Mouse (Mus musculus) layer of hippocampus, postnatal 10 days (tissue): ENCODE measurements around the gene Vkorc1. TPM values are rescaled to one million over a fixed set of nuclear protein-coding genes. Genes with fewer than 3 reads are reported as not detected.

Experiments
- DNase-seq, 2 experiments: peaks; one replicate each; pipeline ENCODE4 v3.0.0; 2021; ENCODE audit warnings: low spot score in 2 of 2
- total RNA-seq, 2 experiments: library from RNA; stranded (reverse); gene quantifications; 2 replicates each; pipeline ENCODE4 v1.2.3; 2021

Vkorc1 gene
- total RNA-seq, 2 experiments from 2014 or later: 25.0 to 26.3 TPM

DNA sequence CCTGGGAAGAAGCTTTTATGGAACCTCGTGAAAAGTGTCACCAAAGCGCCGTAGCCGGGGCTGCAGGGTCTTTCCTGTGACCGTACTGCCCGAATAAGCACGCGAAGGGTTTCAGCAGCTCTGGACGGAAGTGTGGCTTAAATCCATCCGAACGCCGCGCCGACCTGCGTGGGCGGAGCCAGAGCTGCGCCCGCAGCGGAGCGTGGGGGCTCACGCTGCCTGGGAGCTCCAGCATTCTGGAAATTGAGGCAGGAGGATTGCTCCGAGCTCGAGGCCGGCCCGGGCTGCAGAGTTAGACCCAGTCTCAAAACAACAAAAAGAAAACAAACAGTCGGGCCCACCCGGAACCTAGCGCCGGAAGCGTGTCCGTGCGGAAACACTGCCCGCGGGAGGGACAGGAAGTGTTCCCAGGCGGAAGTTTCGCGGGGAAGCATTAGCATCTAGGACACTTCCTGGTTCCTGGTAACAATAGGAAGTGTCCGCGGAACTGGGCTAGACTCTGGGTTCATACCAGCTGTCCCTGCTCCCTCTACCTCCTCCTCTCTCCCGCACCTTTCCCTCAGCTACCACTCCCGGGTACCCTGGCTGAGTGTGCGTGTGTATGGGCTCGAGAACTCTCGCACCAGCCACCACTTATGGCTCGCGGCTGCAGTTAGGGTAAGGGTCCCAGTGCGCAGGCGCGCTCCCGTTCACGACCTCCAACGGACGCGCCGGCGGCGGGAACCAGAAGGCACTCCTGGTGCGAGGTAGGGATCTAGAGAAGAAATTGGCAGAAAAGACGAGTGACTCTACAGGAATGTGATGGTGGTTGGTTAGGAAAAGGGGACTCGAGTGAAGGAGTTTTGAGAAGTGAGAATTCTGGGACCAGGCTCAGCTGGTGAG lies 18.7 kb downstream of the Vkorc1 start, which contains the start of gene Zfp668:
Zfp668 (minus strand) TSS at position 362 of the 882 bp plus-strand sequence.
- peak; percentile 91 to 93 for DNase-seq

DNA sequence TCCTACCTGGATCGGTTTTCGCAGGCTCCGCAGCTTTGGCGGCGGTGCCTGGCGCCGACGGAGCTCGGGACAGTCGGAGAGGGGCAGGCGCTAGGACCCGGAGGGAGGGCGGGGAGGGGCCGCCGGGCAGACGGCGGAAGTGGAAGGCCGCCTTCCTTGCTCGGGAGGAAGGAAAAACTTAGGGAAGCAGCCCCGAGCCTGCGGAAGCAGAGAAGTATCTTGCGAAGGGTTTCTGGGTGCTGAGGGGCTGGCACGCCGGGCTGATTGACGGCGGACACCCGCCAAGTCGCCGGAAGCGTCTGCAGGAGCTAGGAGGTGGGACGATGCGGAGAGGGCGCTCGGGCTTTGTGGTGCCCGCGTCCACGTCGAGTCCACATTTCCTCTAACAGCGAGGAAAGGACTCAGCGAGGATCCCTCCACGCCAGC lies 19.4 kb downstream of the Vkorc1 start, which contains the start of gene Zfp646:
Zfp646 (plus strand) TSS at position 181 of the 426 bp plus-strand sequence.
- peak in 1 of 2 experiments; percentile 79 for DNase-seq

DNA sequence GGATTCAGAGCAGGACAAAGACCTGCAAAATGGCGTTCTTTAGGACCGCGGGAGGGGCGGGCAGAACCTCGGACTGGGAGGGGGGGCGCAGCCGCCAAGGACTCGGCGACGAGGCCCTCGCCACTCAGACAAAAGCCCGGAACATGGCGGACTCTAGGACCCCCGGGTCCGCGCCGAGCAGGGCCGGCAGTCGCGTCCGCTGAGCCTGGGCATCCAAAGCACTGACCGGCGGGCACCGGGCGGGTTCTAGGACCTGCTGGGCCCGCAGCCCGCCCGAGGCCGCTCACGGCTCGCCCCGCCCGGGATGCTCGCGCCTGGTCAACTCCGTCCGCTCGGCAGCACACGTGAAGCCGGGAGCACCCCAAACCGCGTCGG lies 19.8 kb downstream of the Vkorc1 start:
- DNase-seq: peak; percentile 92 to 95

DNA sequence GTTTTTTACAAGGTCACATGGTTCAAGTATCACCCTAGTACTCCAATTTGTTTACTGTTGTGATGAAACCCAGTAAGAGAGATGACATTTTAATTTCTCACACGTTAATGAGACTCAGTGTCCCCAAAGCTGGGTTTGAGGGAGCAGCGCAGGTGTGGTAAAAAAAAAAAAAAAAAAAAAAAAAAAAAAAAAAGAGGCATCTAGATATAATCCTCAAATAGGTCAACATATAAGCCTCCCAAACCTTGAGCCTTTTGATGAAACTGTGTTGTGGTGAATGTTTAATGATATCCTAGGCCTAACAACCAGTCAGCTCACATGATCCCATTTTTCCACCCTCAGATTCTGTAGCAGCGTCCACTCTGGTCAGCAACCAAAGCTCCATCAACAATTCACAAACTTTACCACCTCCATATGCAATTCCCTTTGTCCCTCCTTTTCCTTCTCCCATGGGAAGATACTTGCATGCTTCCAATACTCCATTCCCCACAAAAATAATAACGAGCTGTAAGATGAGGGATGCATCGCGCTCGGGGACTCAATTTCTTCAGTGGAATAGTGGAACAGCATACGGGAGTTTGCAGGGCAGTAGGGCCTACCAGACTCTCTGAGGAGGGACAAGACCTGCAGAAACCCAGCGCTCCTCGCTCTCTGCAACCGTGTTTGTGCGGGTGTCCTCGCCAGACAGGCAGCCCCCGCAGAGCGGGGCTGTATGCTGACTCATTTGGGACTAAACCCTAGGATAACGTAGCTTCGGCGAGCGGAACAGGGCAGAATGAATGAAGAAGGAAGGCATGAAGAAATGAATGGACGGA lies 20.4 kb downstream of the Vkorc1 start:
- no peak for DNase-seq

DNA sequence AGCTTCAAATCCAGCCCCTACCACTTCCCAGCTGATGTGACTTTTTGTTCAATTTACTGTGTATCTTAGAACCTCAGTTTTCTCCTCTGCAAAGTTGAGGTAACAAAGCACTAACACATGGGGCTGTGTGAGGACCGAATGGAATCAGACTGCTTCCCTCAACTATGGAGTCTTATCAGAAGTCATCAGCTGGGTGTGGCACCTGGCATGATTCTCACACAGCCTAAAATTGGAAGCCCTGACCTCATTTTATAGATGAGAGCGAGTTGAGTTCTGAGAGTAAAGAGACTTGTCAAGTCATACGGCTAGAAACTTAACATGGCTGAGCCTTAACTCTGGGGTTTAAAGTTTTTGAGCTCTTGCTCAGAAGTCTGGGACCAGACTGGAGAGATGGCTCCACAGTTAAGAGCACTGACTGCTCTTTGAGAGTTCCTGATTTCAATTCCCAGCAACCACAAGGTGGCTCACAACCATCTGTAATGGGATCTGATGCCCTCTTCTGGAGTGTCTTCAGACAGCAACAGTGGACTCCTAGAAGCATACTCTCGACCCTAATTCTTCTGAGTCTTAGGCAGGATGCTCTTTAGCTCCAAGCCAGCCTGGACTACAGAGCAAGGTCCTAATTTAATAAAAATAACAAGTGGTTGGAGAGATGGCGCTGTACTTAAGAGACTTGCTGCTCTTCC lies 25.1 kb downstream of the Vkorc1 start:
- DNase-seq: no peak

DNA sequence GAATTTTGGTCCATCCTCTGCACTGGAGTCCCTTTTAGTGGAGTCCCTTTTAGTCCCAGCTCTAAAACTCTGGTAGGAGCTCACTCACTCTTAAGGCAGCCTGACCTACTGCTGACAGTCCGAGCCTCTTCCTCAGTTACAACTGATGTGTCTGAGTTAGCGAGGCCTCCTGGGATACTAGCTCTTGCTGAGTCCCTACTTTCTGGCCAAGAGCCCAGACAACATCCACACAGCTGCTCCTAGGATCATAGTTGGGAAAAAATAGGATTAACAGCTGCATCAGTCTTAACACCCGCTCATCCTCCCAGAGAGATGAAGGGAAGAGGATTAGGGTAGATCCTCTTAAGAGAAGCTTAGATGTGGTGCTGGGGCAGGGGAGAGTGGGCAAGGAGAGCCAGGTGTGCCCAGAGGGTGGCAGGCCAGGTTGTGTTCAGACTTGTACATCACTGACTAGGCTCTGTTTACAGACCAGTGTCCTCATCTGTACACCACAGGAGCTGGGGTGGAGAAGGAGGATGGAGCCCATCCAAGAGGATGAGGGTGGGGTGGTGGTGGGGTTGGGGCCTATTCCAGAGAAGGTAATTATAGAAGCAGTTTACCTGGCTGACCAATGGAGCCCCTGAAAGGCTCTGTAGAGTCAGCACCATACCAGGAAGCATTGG lies 26.1 kb downstream of the Vkorc1 start:
- DNase-seq: no peak

DNA sequence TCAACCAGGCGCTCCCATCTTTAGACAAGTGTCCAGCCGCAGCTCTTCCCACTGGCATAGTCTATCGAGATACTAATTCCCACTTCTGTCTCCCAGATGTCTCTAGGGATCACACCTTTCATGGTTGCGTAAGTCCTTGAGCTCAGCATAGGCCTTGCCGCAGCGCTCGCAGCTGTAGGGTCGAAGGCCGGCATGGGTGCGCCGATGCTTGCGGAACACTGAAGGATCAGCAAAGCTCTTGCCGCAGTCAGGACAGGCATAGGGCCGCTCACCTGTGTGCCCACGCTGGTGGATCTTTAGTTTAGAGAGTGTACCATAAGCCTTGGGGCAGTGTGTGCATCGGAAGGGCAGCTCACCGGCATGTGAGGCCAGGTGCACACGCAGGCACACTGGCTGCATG lies 27.8 kb downstream of the Vkorc1 start:
- no peak for DNase-seq

DNA sequence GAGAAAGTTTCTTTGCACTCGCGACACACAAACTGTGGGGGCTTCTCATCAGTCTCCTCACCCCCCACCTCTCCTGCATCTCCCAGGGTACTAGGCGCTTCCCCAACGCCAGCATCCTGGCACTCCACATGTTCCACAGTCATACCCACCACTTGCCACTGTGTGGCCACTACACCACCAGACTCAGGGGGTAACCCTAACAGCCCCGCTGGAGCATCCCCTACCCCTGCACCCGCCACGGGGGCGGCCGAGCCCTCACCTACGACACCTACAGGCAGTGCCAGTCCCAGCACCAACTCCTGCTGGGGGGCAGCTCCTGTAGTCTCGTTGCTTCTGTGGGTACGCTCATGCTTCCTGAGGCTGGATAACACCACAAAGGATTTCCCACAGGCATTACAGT lies 29.0 kb downstream of the Vkorc1 start:
- DNase-seq: no peak

DNA sequence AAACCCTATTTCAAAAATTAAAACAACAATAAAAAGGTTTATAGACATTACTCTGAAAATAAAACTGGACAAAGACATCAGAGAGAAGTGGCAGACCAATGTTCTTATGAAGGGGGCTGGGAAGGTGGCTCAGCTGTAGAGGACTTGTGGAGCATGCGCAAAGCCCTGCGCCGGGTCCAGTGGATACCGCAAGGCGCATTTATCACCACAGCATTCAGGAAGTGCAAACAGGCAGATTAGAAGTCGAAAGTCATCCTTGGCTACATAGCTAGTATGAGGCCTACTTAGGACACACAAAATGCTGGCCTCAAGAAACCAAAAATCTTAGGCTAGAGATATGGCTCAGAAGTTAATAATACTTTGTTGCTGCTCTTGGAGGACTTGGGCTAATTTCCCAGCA lies 37.2 kb downstream of the Vkorc1 start:
- DNase-seq: no peak

DNA sequence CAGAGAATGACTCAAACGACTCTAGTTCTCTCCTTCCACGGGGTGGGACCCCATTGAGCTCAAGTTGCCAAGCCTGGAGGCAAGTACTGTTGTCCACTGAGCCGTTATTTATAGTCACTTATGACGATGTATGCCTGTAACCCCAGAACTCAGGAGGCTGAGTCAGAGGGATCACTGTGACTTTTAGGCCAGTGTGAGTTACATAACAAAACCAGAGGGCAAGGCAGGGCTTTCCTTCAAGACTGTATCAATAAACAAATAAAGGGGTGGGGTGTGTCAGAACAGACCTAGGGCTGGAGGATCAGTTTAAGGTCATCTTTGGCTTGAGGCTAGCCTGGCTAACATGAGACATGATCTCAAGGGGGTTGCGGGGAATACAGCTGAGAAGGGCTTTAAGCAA lies 44.5 kb downstream of the Vkorc1 start:
- DNase-seq: no peak

DNA sequence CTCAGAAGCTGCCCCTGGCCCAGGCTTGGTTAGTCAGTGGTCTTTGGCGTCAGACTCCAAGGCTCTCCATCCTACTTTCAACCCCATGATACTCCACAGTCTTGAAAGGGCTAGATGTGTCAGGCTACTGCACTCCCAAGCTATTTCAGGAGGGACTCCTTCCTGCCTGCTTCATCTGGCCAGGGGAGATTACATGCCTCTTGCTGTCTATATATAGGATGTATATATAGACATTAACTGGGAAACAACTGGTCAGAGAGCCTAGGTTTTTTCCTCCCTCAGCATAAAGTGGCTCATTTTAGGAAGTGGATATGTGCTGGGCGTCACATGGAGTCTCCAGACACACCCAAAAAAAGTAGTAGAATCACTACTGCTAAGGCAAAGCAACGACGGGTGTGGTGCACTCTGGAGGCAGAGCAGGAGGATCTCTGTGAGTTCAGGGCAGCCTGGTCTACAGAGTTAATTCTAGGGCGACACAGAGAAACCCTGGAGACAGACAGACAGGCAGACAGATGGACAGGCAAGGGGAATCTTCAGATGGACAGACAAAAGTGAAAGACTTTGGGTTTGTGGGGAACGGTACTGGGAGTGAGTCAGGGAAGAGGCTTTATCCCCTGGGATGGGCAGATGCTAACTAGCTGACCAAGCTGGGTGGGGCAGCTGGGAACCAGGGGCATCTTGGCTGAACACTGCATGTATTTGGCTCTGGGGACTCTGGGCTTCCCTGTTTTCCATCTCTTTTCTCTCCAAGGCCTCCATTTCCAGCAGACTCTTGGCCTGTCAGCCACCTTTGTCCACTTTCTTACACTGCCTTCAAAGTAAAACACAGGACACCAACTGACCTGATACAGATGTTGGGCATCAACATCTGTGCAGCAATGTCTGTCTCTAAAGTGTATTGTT lies 45.2 kb downstream of the Vkorc1 start:
- no peak for DNase-seq

Other genes starting within 250 kb of the Vkorc1 start
- gene Bcl7c, start 186.7 kb downstream of the Vkorc1 start, total RNA-seq: 10 to 100 TPM; 38.6 TPM
- gene Ctf1, start 182.9 kb downstream of the Vkorc1 start, total RNA-seq: 1 to 10 TPM; 4.3 to 5.3 TPM
- not detected for gene Ctf2, start 163.5 kb downstream of the Vkorc1 start, total RNA-seq
- gene Fbxl19, start 151.1 kb downstream of the Vkorc1 start, total RNA-seq: 10 to 100 TPM; 86.8 to 92.2 TPM
- gene Orai3, start 125.8 kb downstream of the Vkorc1 start, total RNA-seq: 10 to 100 TPM; 18.5 to 19.1 TPM
- gene Setd1a, start 118.9 kb downstream of the Vkorc1 start, total RNA-seq: 10 to 100 TPM; 35.5 to 40.3 TPM
- gene Gm49388, start 110.0 kb downstream of the Vkorc1 start, total RNA-seq: 1 to 10 TPM; 2.9 to 4.6 TPM
- 1 to 10 TPM; 4.8 to 5.1 TPM for gene Hsd3b7, start 95.0 kb downstream of the Vkorc1 start, total RNA-seq
- 10 to 100 TPM; 46.9 to 53.6 TPM for gene Stx4a, start 71.3 kb downstream of the Vkorc1 start, total RNA-seq
- 100 to 1,000 TPM; 292 to 296 TPM for gene Stx1b, start 71.1 kb downstream of the Vkorc1 start, total RNA-seq
- gene Zfp646, start 19.4 kb downstream of the Vkorc1 start, total RNA-seq: 10 to 100 TPM; 28.6 to 30.2 TPM
- 10 to 100 TPM; 22.9 to 25.3 TPM for gene Zfp668, start 18.8 kb downstream of the Vkorc1 start, total RNA-seq
- gene Prss53, start 4.6 kb downstream of the Vkorc1 start, total RNA-seq: 1 to 10 TPM in 1 of 2 experiments, under 1 TPM in 1; 0.96 to 1.1 TPM
- gene Gm21974, start 163 bp downstream of the Vkorc1 start, total RNA-seq: not detected
- 10 to 100 TPM; 45.9 to 48.6 TPM for gene Bckdk, start 8.5 kb upstream of the Vkorc1 start, total RNA-seq
- gene Kat8, start 16.9 kb upstream of the Vkorc1 start, total RNA-seq: 10 to 100 TPM; 25.8 to 28.2 TPM
- 1 to 10 TPM; 1.7 to 1.8 TPM for gene Prss8, start 34.5 kb upstream of the Vkorc1 start, total RNA-seq
- 10 to 100 TPM; 15.0 to 17.0 TPM for gene Prss36, start 51.1 kb upstream of the Vkorc1 start, total RNA-seq
- 100 to 1,000 TPM; 423 to 445 TPM for gene Fus, start 71.8 kb upstream of the Vkorc1 start, total RNA-seq
- gene Pycard, start 98.2 kb upstream of the Vkorc1 start, total RNA-seq: 1 to 10 TPM; 3.2 to 4.5 TPM
- gene Trim72, start 108.3 kb upstream of the Vkorc1 start, total RNA-seq: under 1 TPM; 0.40 to 0.55 TPM
- 1 to 10 TPM; 8.4 to 8.7 TPM for gene Itgam, start 167.0 kb upstream of the Vkorc1 start, total RNA-seq
- gene Gm49368, start 167.1 kb upstream of the Vkorc1 start, total RNA-seq: not detected
- gene Itgax, start 233.9 kb upstream of the Vkorc1 start, total RNA-seq: not detected